Mouse (Mus musculus) bone marrow, adult 2 months (tissue): ENCODE results near the gene Slpi. TPM values are rescaled to one million over a fixed set of nuclear protein-coding genes. Genes with fewer than 3 reads are reported as not detected.

ENCODE experiments used
- H3K27ac ChIP-seq: fragments of 200-500 bp; 2 replicates; pipeline ENCODE4 v1.5.1; 2012; ENCODE audit warnings: low read depth, mild to moderate bottlenecking, control low read depth, inconsistent platforms, low read length; ENCODE audit not compliant: control insufficient read depth, poor library complexity, insufficient read depth
- H3K4me1 ChIP-seq: fragments of 200-500 bp; 2 replicates; pipeline ENCODE4 v1.6.1; 2011; ENCODE audit warnings: low read length; ENCODE audit not compliant: control insufficient read depth, insufficient read depth
- H3K4me3 ChIP-seq: fragments of 200-500 bp; replicated peaks from 2 replicates; pipeline ENCODE3; 2011; ENCODE audit warnings: mild to moderate bottlenecking, low read depth, low read length, control low read depth; ENCODE audit not compliant: control insufficient read depth
- CTCF ChIP-seq: fragments of 200-500 bp; IDR thresholded peaks from 2 replicates; pipeline ENCODE4 v1.5.1; 2011; ENCODE audit warnings: low read length, control low read depth; ENCODE audit not compliant: control insufficient read depth, insufficient read depth
- POLR2A ChIP-seq: fragments of 200-500 bp; IDR thresholded peaks from 2 replicates; pipeline ENCODE4 v1.6.1; 2011; ENCODE audit warnings: low read depth, mild to moderate bottlenecking, control low read depth, low read length, borderline replicate concordance; ENCODE audit not compliant: control insufficient read depth
- WGBS: fragments of 180-500 bp; shearing (Covaris S2); methylation state at CpG from one replicate; pipeline ENCODE4 v1.1.7; 2018; 5-methylcytosine and 5-hydroxymethylcytosine counted together
- polyA plus RNA-seq: library from polyadenylated mRNA; stranded (reverse); fragments of >200 nt; gene quantifications from 2 replicates; pipeline ENCODE4 v1.2.4, GENCODE M21; 2011; ENCODE audit warnings: low replicate concordance; ENCODE audit not compliant: missing spikeins, insufficient read depth, insufficient read length

Gene Slpi
- polyA plus RNA-seq, 1 experiment = 108 TPM

DNA sequence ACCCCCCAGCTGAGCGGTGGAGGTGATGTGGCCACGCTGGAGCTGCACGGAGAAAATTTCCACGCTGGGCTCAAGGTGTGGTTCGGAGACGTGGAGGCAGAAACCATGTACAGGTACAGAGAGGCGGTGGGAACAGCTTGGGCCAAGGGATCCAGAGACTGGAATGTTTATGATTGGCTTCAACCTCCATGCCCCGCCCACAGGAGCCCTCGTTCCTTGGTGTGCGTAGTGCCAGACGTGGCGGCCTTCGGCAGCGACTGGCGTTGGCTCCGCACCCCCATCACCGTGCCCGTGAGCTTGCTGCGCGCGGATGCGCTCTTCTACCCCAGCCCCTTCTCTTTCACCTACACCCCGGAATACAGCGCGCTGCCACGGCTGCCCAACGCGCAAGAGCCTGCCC is 25.3 kb upstream of the Slpi start:
- peaks cover 3% of the 10 kb centered on the region for H3K4me1 ChIP-seq
- no peak overlapping the region for H3K4me3 ChIP-seq
- no peak overlapping the region for H3K27ac ChIP-seq
- TF ChIP-seq POLR2A = no peak; the same call in 1 of the 2 replicates
- no peak for TF ChIP-seq CTCF
- WGBS = 49% methylated on average over 28 of the region's 28 CpGs

- TF ChIP-seq POLR2A (no peak), CTCF (peak; percentile 90)
- Histone ChIP-seq H3K4me1 (no peaks in the 10 kb centered on the region), H3K4me3 (no peak overlapping the region), H3K27ac (no peak overlapping the region)
- WGBS = 2% methylated on average over 22 of the region's 22 CpGs
Measured at GRCm38 (mm10) chr2:164407708-164408107, 18.8 kb upstream of the Slpi start.

DNA sequence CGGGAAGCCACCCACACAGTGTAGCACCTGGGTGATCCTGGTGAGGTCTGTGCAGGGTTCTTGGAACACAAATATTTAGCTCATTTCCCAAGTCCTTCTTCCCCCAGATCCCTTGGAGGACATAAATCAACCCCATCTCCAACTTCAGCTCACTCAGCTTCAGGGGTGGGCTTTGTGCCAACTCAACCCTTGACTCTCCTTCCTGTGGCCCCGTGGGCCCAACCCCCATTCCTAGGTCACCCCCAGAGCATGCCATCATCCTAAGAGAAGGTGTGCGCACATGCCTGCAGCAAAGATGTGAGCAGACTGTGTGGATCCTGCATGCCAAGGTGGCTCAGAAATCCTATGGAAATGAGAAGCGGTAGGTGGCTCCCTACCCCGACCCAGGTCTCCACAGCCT is 16.6 kb upstream of the Slpi start:
- Histone ChIP-seq H3K27ac (no peak overlapping the region), H3K4me1 (no peaks in the 10 kb centered on the region), H3K4me3 (no peak overlapping the region)
- 44% methylated on average over 5 of the region's 5 CpGs for WGBS
- TF ChIP-seq CTCF (no peak), POLR2A (no peak)

GRCm38 (mm10) chr2:164405060-164405459 is 16.2 kb upstream of the Slpi start, which contains the start of gene Matn4:
Gene Matn4 (minus strand): TSS chr2:164405160.
- WGBS = 22% methylated on average over 9 of the region's 9 CpGs
- Histone ChIP-seq H3K4me3 (no peak within 1 kb of the TSS), H3K27ac (no peak within 1 kb of the TSS), H3K4me1 (no peaks in the 10 kb centered on the region)
- TF ChIP-seq CTCF (no peak), POLR2A (no peak)

DNA sequence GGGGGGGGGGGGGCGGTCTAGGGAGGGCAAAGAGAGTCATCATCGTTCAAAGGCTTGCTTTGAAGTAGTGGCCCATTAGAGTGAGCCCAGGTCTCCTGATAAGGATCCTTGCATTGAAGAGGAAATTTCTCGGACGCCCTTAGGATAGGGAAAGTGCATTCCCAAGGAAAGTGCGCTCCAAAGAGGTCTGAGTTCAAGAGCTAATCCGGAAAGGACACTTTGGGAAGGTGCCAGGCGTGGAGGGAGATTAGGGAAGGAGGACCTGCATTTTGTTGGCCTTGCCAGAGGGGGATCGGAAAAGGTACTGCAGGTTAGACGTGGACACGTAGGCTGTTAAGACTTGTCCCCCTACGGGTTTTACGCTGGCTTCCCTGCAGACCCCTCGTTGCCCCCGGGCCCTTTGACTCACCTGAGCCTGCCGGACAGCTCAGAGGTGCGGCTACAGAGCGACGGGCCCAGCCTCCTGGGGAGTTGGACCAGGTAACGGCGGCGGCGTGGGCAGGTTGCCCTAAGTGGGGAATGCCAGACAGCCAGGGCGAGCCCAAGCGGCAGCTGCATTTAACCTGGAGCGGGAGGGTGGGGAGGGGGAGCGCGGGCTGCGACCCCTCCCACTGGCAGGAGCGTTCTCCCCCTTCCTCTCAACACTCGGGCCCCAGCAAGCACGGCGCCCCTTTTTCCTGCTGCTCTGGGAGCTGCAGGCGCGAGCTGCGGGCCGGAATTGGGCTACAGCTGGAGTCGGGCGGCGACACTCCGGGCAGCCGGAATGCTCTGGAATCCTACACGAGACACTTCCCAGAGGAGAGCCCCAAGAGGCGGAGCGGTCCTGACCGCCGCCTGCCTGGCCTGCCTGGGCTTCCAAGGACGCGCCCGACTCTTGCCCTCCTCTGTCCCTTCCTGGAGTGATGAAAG is 15.4 kb upstream of the Slpi start:
- 9% methylated on average over 49 of the region's 49 CpGs for WGBS
- TF ChIP-seq CTCF = no peak
- TF ChIP-seq POLR2A = no peak
- H3K4me3 ChIP-seq = no peak overlapping the region
- no peak overlapping the region for H3K27ac ChIP-seq
- H3K4me1 ChIP-seq = no peaks in the 10 kb centered on the region

GRCm38 (mm10) chr2:164403396-164404081 is 14.6 kb upstream of the Slpi start:
- no peak overlapping the region for H3K27ac ChIP-seq
- 17% methylated on average over 14 of the region's 14 CpGs for WGBS

GRCm38 (mm10) chr2:164402906-164403305 is 14.0 kb upstream of the Slpi start, which contains the start of gene Rbpjl:
Gene Rbpjl (plus strand): TSS chr2:164403141.
- H3K4me3 ChIP-seq = no peak within 1 kb of the TSS
- no peak within 1 kb of the TSS for H3K27ac ChIP-seq
- 8% methylated on average over 17 of the region's 17 CpGs for WGBS
- TF ChIP-seq POLR2A (no peak), CTCF (peak; percentile 79)
- H3K4me1 ChIP-seq = no peaks in the 10 kb centered on the region

More at GRCm38 (mm10) chr2:164403396-164404081, 14.6 kb upstream of the Slpi start:
- TF ChIP-seq CTCF (no peak), POLR2A (no peak)
- H3K4me3 ChIP-seq = no peak overlapping the region
- H3K4me1 ChIP-seq = no peaks in the 10 kb centered on the region

- TF ChIP-seq POLR2A (no peak), CTCF (no peak)
- WGBS = 56% methylated on average over 12 of the region's 12 CpGs
- no peak overlapping the region for H3K27ac ChIP-seq
- no peaks in the 10 kb centered on the region for H3K4me1 ChIP-seq
- H3K4me3 ChIP-seq = no peak overlapping the region
Measured at GRCm38 (mm10) chr2:164396911-164397310, 8.0 kb upstream of the Slpi start.

DNA sequence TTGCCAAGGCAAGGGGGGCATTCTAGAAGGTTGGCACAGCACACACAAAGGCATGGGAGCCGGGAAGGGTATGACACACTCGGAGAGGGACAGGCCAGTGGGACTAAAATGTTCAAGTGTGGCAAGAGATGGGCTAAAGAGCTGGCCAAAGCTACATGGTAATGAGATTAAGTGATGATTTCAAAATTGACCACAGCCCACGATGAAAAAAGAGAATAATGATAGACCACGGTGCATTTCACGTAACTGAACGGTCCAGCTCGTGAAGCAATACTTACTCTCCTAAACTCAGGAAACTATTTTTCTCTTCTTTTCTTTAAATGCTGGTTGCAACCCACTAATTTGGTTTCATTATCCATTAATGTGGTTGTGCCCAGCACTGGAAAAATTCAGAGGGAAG is 7.2 kb upstream of the Slpi start:
- 41% methylated on average over 7 of the region's 7 CpGs for WGBS
- H3K27ac ChIP-seq = no peak overlapping the region
- H3K4me3 ChIP-seq = no peak overlapping the region
- no peaks in the 10 kb centered on the region for H3K4me1 ChIP-seq
- TF ChIP-seq CTCF = no peak
- no peak for TF ChIP-seq POLR2A
